Mouse (Mus musculus): ENCODE measurements around the gene Dhcr24.

GRCm38 (mm10) chr4:106614180-106614797 lies 53.5 kb downstream of the Dhcr24 start:
- TF ChIP-seq POLR2A (IDR thresholded peaks at IDR 0.05; ENCODE audit: borderline replicate concordance, low read depth, low read length) (no peak), CTCF (IDR thresholded peaks at IDR 0.05; ENCODE audit: low read depth, low read length) (peak; percentile 84)
